Mouse (Mus musculus): ENCODE measurements at regions not wholly inside any gene's neighbourhood (a gene's known extent, or its start where the extent isn't known, plus 50 kb on each side); places are given as distances from the start of the nearest gene placed in this dataset.

DNA sequence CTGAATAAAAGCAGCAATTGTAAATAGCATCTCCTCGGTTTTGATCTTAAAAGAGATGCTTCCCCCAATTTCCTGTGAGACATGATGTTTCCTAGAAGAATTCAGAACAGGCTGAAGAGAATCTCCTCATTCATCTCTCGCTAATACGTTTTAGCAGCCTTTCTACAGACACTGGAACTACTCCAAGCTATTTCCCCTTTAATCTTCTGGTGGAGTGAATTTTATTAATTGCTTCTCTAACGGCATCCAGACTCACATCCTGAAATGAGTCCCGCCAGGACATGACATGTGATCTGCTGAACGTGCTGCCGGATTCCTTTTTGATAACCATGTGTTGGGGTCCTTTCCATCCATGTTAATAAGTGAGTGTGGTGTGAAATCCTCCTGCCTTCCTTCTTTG lies 209.6 kb upstream of the Kdm8 start:
- no peak for TF ChIP-seq CHD2 (IDR thresholded peaks at IDR 0.05; ENCODE audit: low read length)
- TF ChIP-seq POLR2A (IDR thresholded peaks at IDR 0.05; ENCODE audit: control insufficient read depth in 1 of 2, insufficient read depth in 1 of 2, low read depth in 1 of 2, low read length in 2 of 2, poor library complexity in 1 of 2) = no peak
- no peak for TF ChIP-seq ZKSCAN1 (IDR thresholded peaks at IDR 0.05; ENCODE audit: low read depth, low read length)
- no peak for TF ChIP-seq GABPA (IDR thresholded peaks at IDR 0.05; ENCODE audit: low read depth, low read length)
- no peak for TF ChIP-seq EP300 (IDR thresholded peaks at IDR 0.05; ENCODE audit: low read depth in 1 of 2, low read length in 2 of 2)
- TF ChIP-seq MAX (IDR thresholded peaks at IDR 0.05; ENCODE audit: low read length) = no peak
- no peak for TF ChIP-seq TBP (IDR thresholded peaks at IDR 0.05; ENCODE audit: low read depth, low read length)
- TF ChIP-seq MAFK (IDR thresholded peaks at IDR 0.05; ENCODE audit: borderline replicate concordance, low read depth, low read length) = no peak
- no peak for TF ChIP-seq CTCF (IDR thresholded peaks at IDR 0.05 in 2 of 3, conservative IDR thresholded peaks at IDR 0.05 in 1 of 3; ENCODE audit: control insufficient read depth in 1 of 3, insufficient read depth in 1 of 3, low read depth in 2 of 3, low read length in 3 of 3, poor library complexity in 1 of 3, severe bottlenecking in 1 of 3)
- no peak for TF ChIP-seq TAL1 (IDR thresholded peaks at IDR 0.05; ENCODE audit: low read length)

Measured in MEL (cell line).